Comparison of ENCODE assay signal across 9 mouse cellular contexts in the genomic region with DNA sequence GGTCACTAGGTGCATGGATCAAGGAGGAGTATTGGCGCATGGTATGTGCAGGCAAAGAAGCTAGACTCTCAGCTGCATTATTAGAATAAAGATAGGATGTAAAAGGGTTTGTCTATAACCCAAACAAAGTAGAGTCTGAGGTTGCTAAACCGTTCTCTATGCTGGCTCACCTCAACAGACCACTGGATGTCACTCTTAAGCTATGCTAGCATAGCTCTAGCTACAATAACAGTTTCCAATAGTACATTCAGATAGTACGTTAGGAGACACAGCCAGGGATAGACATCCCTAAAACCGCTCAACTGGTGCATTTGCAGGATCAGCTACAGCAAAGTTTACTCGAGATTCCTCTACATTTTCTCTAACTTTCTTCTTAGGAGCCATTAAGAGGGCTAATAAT. TPM values are rescaled to one million over a fixed set of nuclear protein-coding genes. Genes with fewer than 3 reads are reported as not detected.
DNase-seq lines count a peak whose midpoint lies in the region; ATAC-seq and TF ChIP-seq lines count a peak whose summit lies in the region.
"Had no signal": no experiment of that assay in that cellular context is flagged by ENCODE, and none has a peak within 500 bp of the region (broad histone marks: within the 10 kb centered on the region; RNA-seq: fewer than 3 reads in every experiment).

No protein-coding gene starts in this region.

- no peaks in the 10 kb centered on the region for H3K36me3 ChIP-seq in forebrain, embryonic 14.5 days (ENCODE audit: control insufficient read depth, insufficient read depth, low read length)
- no peaks in the 10 kb centered on the region for H3K36me3 ChIP-seq in forebrain, embryonic 10.5 days (replicated peaks)
- H3K36me3 ChIP-seq in hindbrain, postnatal 0 days (ENCODE audit: insufficient read depth, low read length): no peaks in the 10 kb centered on the region
- H3K36me3 ChIP-seq in midbrain, postnatal 0 days (ENCODE audit: insufficient read depth, low read length): no peaks in the 10 kb centered on the region
- H3K36me3 ChIP-seq: heart, embryonic 13.5 days had no signal

- no peaks in the 10 kb centered on the region for H3K27me3 ChIP-seq in forebrain, embryonic 14.5 days (replicated peaks; ENCODE audit: control insufficient read depth, insufficient read depth, low read length)
- peaks cover 8% of the 10 kb centered on the region for H3K27me3 ChIP-seq in forebrain, embryonic 10.5 days (ENCODE audit: poor library complexity, severe bottlenecking)
- no peaks in the 10 kb centered on the region for H3K27me3 ChIP-seq in hindbrain, postnatal 0 days (ENCODE audit: insufficient read depth, low read length)
- H3K27me3 ChIP-seq in midbrain, postnatal 0 days (ENCODE audit: insufficient read depth, low read length): no peaks in the 10 kb centered on the region
- H3K27me3 ChIP-seq: heart, embryonic 13.5 days had no signal

- WGBS in forebrain, embryonic 14.5 days: 52% methylated on average over 5 of the region's 5 CpGs
- WGBS in forebrain, embryonic 10.5 days: 61% methylated on average over 5 of the region's 5 CpGs
- WGBS in lung, adult 2 months: 22% methylated on average over 5 of the region's 5 CpGs
- WGBS in hindbrain, postnatal 0 days: 40% methylated on average over 5 of the region's 5 CpGs
- WGBS in midbrain, postnatal 0 days: 45% methylated on average over 5 of the region's 5 CpGs

- no peak overlapping the region for H3K9ac ChIP-seq in forebrain, embryonic 14.5 days (ENCODE audit: low read length)
- no peak overlapping the region for H3K9ac ChIP-seq in hindbrain, postnatal 0 days (replicated peaks; ENCODE audit: low read length)
- no peak overlapping the region for H3K9ac ChIP-seq in midbrain, postnatal 0 days (replicated peaks; ENCODE audit: low read length, poor library complexity, severe bottlenecking)
- H3K9ac ChIP-seq: heart, embryonic 13.5 days had no signal

- no peaks in the 10 kb centered on the region for H3K4me1 ChIP-seq in forebrain, embryonic 14.5 days (ENCODE audit: control insufficient read depth, insufficient read depth, low read length)
- H3K4me1 ChIP-seq in forebrain, embryonic 10.5 days: no peaks in the 10 kb centered on the region
- no peaks in the 10 kb centered on the region for H3K4me1 ChIP-seq in lung, adult 2 months (ENCODE audit: control insufficient read depth, insufficient read depth, low read length)
- H3K4me1 ChIP-seq in hindbrain, postnatal 0 days (ENCODE audit: insufficient read depth, low read length): no peaks in the 10 kb centered on the region
- H3K4me1 ChIP-seq in midbrain, postnatal 0 days (ENCODE audit: insufficient read depth, low read length): no peaks in the 10 kb centered on the region
- H3K4me1 ChIP-seq: heart, embryonic 13.5 days had no signal

- H3K4me3 ChIP-seq in forebrain, embryonic 14.5 days (ENCODE audit: low read depth, low read length): no peak overlapping the region
- H3K4me3 ChIP-seq in forebrain, embryonic 10.5 days: no peak overlapping the region
- no peak overlapping the region for H3K4me3 ChIP-seq in lung, adult 2 months (replicated peaks; ENCODE audit: extremely low read depth, low read depth, low read length)
- no peak overlapping the region for H3K4me3 ChIP-seq in hindbrain, postnatal 0 days (ENCODE audit: low read length)
- H3K4me3 ChIP-seq in midbrain, postnatal 0 days (ENCODE audit: low read depth, low read length): no peak overlapping the region
- H3K4me3 ChIP-seq: heart, embryonic 13.5 days had no signal

- peak; percentile 66; the same call in 1 of the 2 replicates for ATAC-seq in forebrain, embryonic 14.5 days
- peak; percentile 85 for ATAC-seq in hindbrain, postnatal 0 days
- peak; percentile 66; the same call in 1 of the 2 replicates for ATAC-seq in midbrain, postnatal 0 days (ENCODE audit: low FRiP score)
- ATAC-seq in monocyte, adult 5-6 weeks (replicated peaks; ENCODE audit: insufficient number of reproducible peaks, low FRiP score, low TSS enrichment, poor library complexity, severe bottlenecking): no peak

- H3K4me2 ChIP-seq in forebrain, embryonic 14.5 days (ENCODE audit: low read length): no peak overlapping the region
- H3K4me2 ChIP-seq in hindbrain, postnatal 0 days (ENCODE audit: low read depth, low read length): no peak overlapping the region
- no peak overlapping the region for H3K4me2 ChIP-seq in midbrain, postnatal 0 days (ENCODE audit: low read depth, low read length, poor library complexity, severe bottlenecking)
- H3K4me2 ChIP-seq: heart, embryonic 13.5 days had no signal

- TF ChIP-seq CTCF in lung, adult 2 months (IDR thresholded peaks at IDR 0.05; ENCODE audit: insufficient read depth, low read length): peak; percentile 49; the same call in 1 of the 2 replicates
- peak; percentile 95 for TF ChIP-seq CTCF in hindbrain, postnatal 0 days (IDR thresholded peaks at IDR 0.05; ENCODE audit: low read depth)
- TF ChIP-seq CTCF in midbrain, postnatal 0 days (IDR thresholded peaks at IDR 0.05): peak; percentile 96

- no peak for TF ChIP-seq POLR2A in lung, adult 2 months (IDR thresholded peaks at IDR 0.05; ENCODE audit: borderline replicate concordance, extremely low read depth, low read depth, low read length)

- H3K27ac ChIP-seq in forebrain, embryonic 14.5 days (ENCODE audit: low read depth, low read length): no peak overlapping the region
- no peak overlapping the region for H3K27ac ChIP-seq in forebrain, embryonic 10.5 days
- H3K27ac ChIP-seq in hindbrain, postnatal 0 days: no peak overlapping the region
- H3K27ac ChIP-seq in midbrain, postnatal 0 days (ENCODE audit: low read depth, low read length): no peak overlapping the region
- H3K27ac ChIP-seq: heart, embryonic 13.5 days had no signal

- peak; percentile 78 for DNase-seq in forebrain, embryonic 14.5 days (ENCODE audit: low spot score)
- DNase-seq in forebrain, embryonic 10.5 days (ENCODE audit: extremely low spot score, low spot score): no peak
- no peak for DNase-seq in lung, adult 2 months
- no peak for DNase-seq in lung, adult 18-20 months
- peak; percentile 83 for DNase-seq in hindbrain, postnatal 0 days (ENCODE audit: low spot score)
- peak; percentile 87 for DNase-seq in midbrain, postnatal 0 days (ENCODE audit: low spot score)
- no peak for DNase-seq in thymus, postnatal 25 days

- H3K9me3 ChIP-seq in forebrain, embryonic 14.5 days (replicated peaks; ENCODE audit: control insufficient read depth, low read length): no peaks in the 10 kb centered on the region
- H3K9me3 ChIP-seq in forebrain, embryonic 10.5 days: no peaks in the 10 kb centered on the region
- H3K9me3 ChIP-seq in hindbrain, postnatal 0 days (ENCODE audit: low read length): no peaks in the 10 kb centered on the region
- no peaks in the 10 kb centered on the region for H3K9me3 ChIP-seq in midbrain, postnatal 0 days (ENCODE audit: low read length)
- H3K9me3 ChIP-seq: heart, embryonic 13.5 days had no signal

RNA-seq across cellular contexts. Expression of gene Spdl1, which starts 48.1 kb away (rescaled TPM):
- 10.2 and 11.4 TPM in 2 replicates for polyA plus RNA-seq in forebrain, embryonic 14.5 days (2014; fragmentation: Nextera tagmentation; extraction: Ambion mirVana)
- polyA plus RNA-seq in forebrain, embryonic 10.5 days (2016; fragmentation: Nextera tagmentation; extraction: Ambion mirVana): 31.6 and 34.4 TPM in 2 replicates
- 0.15 and 0.46 TPM in 2 replicates for polyA plus RNA-seq in lung, adult 2 months (2012; rRNA removed)
- 0.61 and 1.6 TPM in 2 replicates for total RNA-seq in hindbrain, postnatal 0 days (2014; rRNA removed)
- 2.0 and 2.4 TPM in 2 replicates for polyA plus RNA-seq in hindbrain, postnatal 0 days (2015; fragmentation: Nextera tagmentation; extraction: Ambion mirVana)
- 0.93 and 1.7 TPM in 2 replicates for total RNA-seq in midbrain, postnatal 0 days (2014; rRNA removed)
- polyA plus RNA-seq in midbrain, postnatal 0 days (2015; fragmentation: Nextera tagmentation; extraction: Ambion mirVana): 0.77 and 1.1 TPM in 2 replicates
- total RNA-seq in monocyte, adult 5-6 weeks (2017): 1.2 to 3.4 TPM in 2 of 3 replicates, not detected in the other

Comparison
In these comparisons a context has a peak if more than half of its experiments do, and no peak if none do; other contexts are left out.
1. DNase-seq: peak in forebrain, embryonic 14.5 days (single experiment), hindbrain, postnatal 0 days (single experiment) and midbrain, postnatal 0 days (single experiment); none in forebrain, embryonic 10.5 days (single experiment), lung, adult 2 months (single experiment), lung, adult 18-20 months (0 of 2) and thymus, postnatal 25 days (single experiment).
2. Peak in every context shown above with its lines, with median percentiles within 50 percentile points of each other: CTCF ChIP-seq.